Mouse (Mus musculus) spleen, adult 2 months (tissue): ENCODE results near the gene Prdm1. TPM values are rescaled to one million over a fixed set of nuclear protein-coding genes. Genes with fewer than 3 reads are reported as not detected.

Source experiments
- DNase-seq, 2 experiments: peaks; one replicate each; pipeline versions ENCODE4 v3.0.0 to v3.0.0-alpha.2; 2012 to 2021; ENCODE audit warnings: low spot score in 2 of 2, low read depth in 1 of 2
- H3K27ac ChIP-seq: fragments of 200-500 bp; 2 replicates; pipeline ENCODE4 v1.5.1; 2012; ENCODE audit warnings: low read length, inconsistent platforms; ENCODE audit not compliant: insufficient read depth
- H3K27me3 ChIP-seq: fragments of 200-500 bp; 2 replicates; pipeline ENCODE4 v1.6.1; 2012; ENCODE audit warnings: mild to moderate bottlenecking, moderate library complexity, low read length, inconsistent platforms; ENCODE audit not compliant: control insufficient read depth, insufficient read depth
- H3K36me3 ChIP-seq: fragments of 200-500 bp; 2 replicates; pipeline ENCODE4 v1.6.1; 2012; ENCODE audit warnings: mild to moderate bottlenecking, low read length, inconsistent platforms; ENCODE audit not compliant: control insufficient read depth, insufficient read depth
- H3K4me1 ChIP-seq: fragments of 200-500 bp; 2 replicates; pipeline ENCODE4 v1.6.1; 2011; ENCODE audit warnings: inconsistent platforms; ENCODE audit not compliant: control insufficient read depth, insufficient read depth, insufficient read length
- H3K4me3 ChIP-seq: fragments of 200-500 bp; 2 replicates; pipeline ENCODE4 v1.5.1; 2011; ENCODE audit warnings: mild to moderate bottlenecking, inconsistent platforms; ENCODE audit not compliant: insufficient read depth, insufficient read length; ENCODE audit errors: extremely low read depth
- CTCF ChIP-seq: fragments of 200-500 bp; IDR thresholded peaks from 2 replicates; pipeline ENCODE4 v1.5.1; 2011; ENCODE audit warnings: mild to moderate bottlenecking, inconsistent platforms; ENCODE audit not compliant: insufficient read depth, insufficient read length, insufficient replicate concordance; ENCODE audit errors: extremely low read depth
- POLR2A ChIP-seq: fragments of 200-500 bp; IDR thresholded peaks from 2 replicates; pipeline ENCODE4 v1.6.1; 2011; ENCODE audit warnings: low read depth, low read length, inconsistent platforms
- WGBS: fragments of 180-500 bp; shearing (Covaris S2); methylation state at CpG from one replicate; pipeline ENCODE4 v1.1.7; 2018; 5-methylcytosine and 5-hydroxymethylcytosine counted together
- polyA plus RNA-seq: library from polyadenylated mRNA; depleted of rRNA; stranded (reverse); fragments of >200 nt; gene quantifications from 2 replicates; pipeline ENCODE4 v1.2.3, GENCODE M21; 2012

Gene Prdm1
- polyA plus RNA-seq, 1 experiment, result 2.8 TPM

- Histone ChIP-seq H3K27me3 (no peaks in the 10 kb centered on the region), H3K36me3 (no peaks in the 10 kb centered on the region), H3K4me3 (no peak overlapping the region), H3K4me1 (no peaks in the 10 kb centered on the region), H3K27ac (no peak overlapping the region)
- 83% methylated on average over 12 of the region's 12 CpGs for WGBS
- no peak for DNase-seq
- TF ChIP-seq CTCF (no peak), POLR2A (no peak)
Observed at GRCm38 (mm10) chr10:44391509-44392290, 136.6 kb downstream of the Prdm1 start.

GRCm38 (mm10) chr10:44390286-44390685, 138.0 kb downstream of the Prdm1 start:
- no peak overlapping the region for H3K4me3 ChIP-seq
- no peaks in the 10 kb centered on the region for H3K36me3 ChIP-seq
- no peak for DNase-seq
- H3K4me1 ChIP-seq, result no peaks in the 10 kb centered on the region
- no peak for TF ChIP-seq POLR2A
- TF ChIP-seq CTCF, result no peak
- 85% methylated on average over 5 of the region's 5 CpGs for WGBS
- H3K27me3 ChIP-seq, result no peaks in the 10 kb centered on the region
- no peak overlapping the region for H3K27ac ChIP-seq

- TF ChIP-seq CTCF, result no peak
- no peak for TF ChIP-seq POLR2A
- WGBS, result 89% methylated on average over 11 of the region's 11 CpGs
- Histone ChIP-seq H3K36me3 (no peaks in the 10 kb centered on the region), H3K27me3 (no peaks in the 10 kb centered on the region), H3K27ac (no peak overlapping the region), H3K4me3 (no peak overlapping the region), H3K4me1 (no peaks in the 10 kb centered on the region)
- no peak for DNase-seq
Observed at GRCm38 (mm10) chr10:44388706-44389233, 139.5 kb downstream of the Prdm1 start.
